Mouse (Mus musculus): ENCODE results near the gene Yod1. TPM values are rescaled to one million over a fixed set of nuclear protein-coding genes. Genes with fewer than 3 reads are reported as not detected.

Gene Yod1
- total and polyA plus RNA-seq, 2 experiments from 2014 or later = 9.8 to 21.0 TPM

- no peaks in the 10 kb centered on the region for H3K9me3 ChIP-seq (ENCODE audit: low read length)
- H3K27ac ChIP-seq (ENCODE audit: low read depth, low read length) = no peak overlapping the region
- no peaks in the 10 kb centered on the region for H3K4me1 ChIP-seq (ENCODE audit: insufficient read depth, low read length)
- no peak overlapping the region for H3K4me2 ChIP-seq (ENCODE audit: low read depth, low read length, poor library complexity, severe bottlenecking)
- DNase-seq (ENCODE audit: low spot score) (no peak), ATAC-seq (ENCODE audit: low FRiP score) (no peak)
- H3K4me3 ChIP-seq (ENCODE audit: low read depth, low read length) = no peak overlapping the region
- no peaks in the 10 kb centered on the region for H3K36me3 ChIP-seq (ENCODE audit: insufficient read depth, low read length)
- no peak overlapping the region for H3K9ac ChIP-seq (replicated peaks; ENCODE audit: low read length, poor library complexity, severe bottlenecking)
- TF ChIP-seq CTCF (IDR thresholded peaks at IDR 0.05) = no peak
- no peaks in the 10 kb centered on the region for H3K27me3 ChIP-seq (ENCODE audit: insufficient read depth, low read length)
- WGBS = 80% methylated on average over 8 of the region's 8 CpGs
Observed at GRCm38 (mm10) chr1:130734852-130735251, 17.7 kb downstream of the Yod1 start.

- ATAC-seq (ENCODE audit: low FRiP score) = no peak
- 36% methylated on average over 11 of the region's 11 CpGs for WGBS
- H3K27ac ChIP-seq (ENCODE audit: low read depth, low read length) = no peak overlapping the region
Observed at GRCm38 (mm10) chr1:130737411-130737881, 20.3 kb downstream of the Yod1 start.

DNA sequence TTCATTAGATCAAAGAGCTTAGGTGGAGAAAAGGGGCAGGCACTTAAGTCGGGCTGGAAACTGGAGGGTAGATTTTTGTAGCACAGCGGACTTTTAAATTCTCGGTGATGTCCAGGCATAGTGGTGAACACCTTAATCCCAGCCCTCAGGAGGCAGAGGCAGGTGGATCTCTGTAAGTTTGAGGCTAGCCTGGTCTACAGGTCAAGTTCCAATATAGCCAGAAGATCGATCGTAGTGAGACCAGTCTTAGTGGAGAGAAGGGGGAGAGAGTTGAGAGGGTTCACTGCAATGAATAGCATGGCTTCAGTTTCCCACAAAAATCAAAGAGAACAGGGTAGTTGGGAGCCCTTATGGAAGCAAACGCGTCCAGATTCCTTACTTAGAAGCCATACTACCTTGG, 20.8 kb downstream of the Yod1 start:
- WGBS = 88% methylated on average over 7 of the region's 7 CpGs

More at GRCm38 (mm10) chr1:130737411-130737881, 20.3 kb downstream of the Yod1 start:
- H3K36me3 ChIP-seq (ENCODE audit: insufficient read depth, low read length) = no peaks in the 10 kb centered on the region
- DNase-seq (ENCODE audit: low spot score) = no peak
- no peaks in the 10 kb centered on the region for H3K4me1 ChIP-seq (ENCODE audit: insufficient read depth, low read length)
- no peak overlapping the region for H3K9ac ChIP-seq (replicated peaks; ENCODE audit: low read length, poor library complexity, severe bottlenecking)
- H3K9me3 ChIP-seq (ENCODE audit: low read length) = no peaks in the 10 kb centered on the region
- no peaks in the 10 kb centered on the region for H3K27me3 ChIP-seq (ENCODE audit: insufficient read depth, low read length)
- H3K4me3 ChIP-seq (ENCODE audit: low read depth, low read length) = no peak overlapping the region
- no peak for TF ChIP-seq CTCF (IDR thresholded peaks at IDR 0.05)
- no peak overlapping the region for H3K4me2 ChIP-seq (ENCODE audit: low read depth, low read length, poor library complexity, severe bottlenecking)

DNA sequence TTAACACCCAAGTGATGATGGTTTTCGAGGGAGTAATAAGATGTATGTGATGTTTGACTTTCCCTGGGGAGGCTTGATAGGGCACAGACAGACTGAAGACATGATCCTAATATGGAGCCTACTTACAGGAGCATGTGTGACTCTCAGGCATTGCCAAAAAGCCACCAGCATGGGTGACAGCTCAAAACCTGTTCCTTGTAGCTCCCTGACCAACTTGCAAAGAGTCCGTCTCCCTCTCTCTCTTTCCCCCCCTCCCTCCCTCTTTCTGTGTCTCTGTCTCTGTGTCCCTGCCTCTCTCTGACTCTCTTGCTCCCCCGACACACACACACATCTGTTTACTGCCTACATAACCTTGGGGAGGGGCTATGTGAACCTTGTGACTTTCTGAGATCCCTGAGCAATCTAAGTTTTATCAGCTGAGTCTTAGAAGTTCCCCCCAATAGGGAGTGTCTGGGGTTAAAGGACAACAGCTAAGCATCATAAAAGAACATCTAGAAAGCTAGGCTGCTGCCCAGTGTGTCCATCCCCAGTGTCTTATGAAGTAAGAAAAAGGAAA, 21.5 kb downstream of the Yod1 start:
- H3K27me3 ChIP-seq (ENCODE audit: insufficient read depth, low read length) = no peaks in the 10 kb centered on the region
- no peak overlapping the region for H3K27ac ChIP-seq (ENCODE audit: low read depth, low read length)
- H3K4me3 ChIP-seq (ENCODE audit: low read depth, low read length) = no peak overlapping the region
- DNase-seq (ENCODE audit: low spot score) = no peak
- ATAC-seq (ENCODE audit: low FRiP score) = no peak
- TF ChIP-seq CTCF (IDR thresholded peaks at IDR 0.05) = no peak
- no peak overlapping the region for H3K9ac ChIP-seq (replicated peaks; ENCODE audit: low read length, poor library complexity, severe bottlenecking)
- no peak overlapping the region for H3K4me2 ChIP-seq (ENCODE audit: low read depth, low read length, poor library complexity, severe bottlenecking)
- H3K9me3 ChIP-seq (ENCODE audit: low read length) = no peaks in the 10 kb centered on the region
- H3K4me1 ChIP-seq (ENCODE audit: insufficient read depth, low read length) = no peaks in the 10 kb centered on the region
- no peaks in the 10 kb centered on the region for H3K36me3 ChIP-seq (ENCODE audit: insufficient read depth, low read length)
- 87% methylated on average over 3 of the region's 3 CpGs for WGBS

More for the DNA sequence above, 20.8 kb downstream of the Yod1 start:
- TF ChIP-seq CTCF (IDR thresholded peaks at IDR 0.05) = no peak
- H3K4me2 ChIP-seq (ENCODE audit: low read depth, low read length, poor library complexity, severe bottlenecking) = no peak overlapping the region
- no peaks in the 10 kb centered on the region for H3K27me3 ChIP-seq (ENCODE audit: insufficient read depth, low read length)
- no peak overlapping the region for H3K4me3 ChIP-seq (ENCODE audit: low read depth, low read length)
- ATAC-seq (ENCODE audit: low FRiP score) (no peak), DNase-seq (ENCODE audit: low spot score) (no peak)
- H3K36me3 ChIP-seq (ENCODE audit: insufficient read depth, low read length) = no peaks in the 10 kb centered on the region
- no peaks in the 10 kb centered on the region for H3K4me1 ChIP-seq (ENCODE audit: insufficient read depth, low read length)
- H3K9ac ChIP-seq (replicated peaks; ENCODE audit: low read length, poor library complexity, severe bottlenecking) = no peak overlapping the region
- H3K9me3 ChIP-seq (ENCODE audit: low read length) = no peaks in the 10 kb centered on the region
- no peak overlapping the region for H3K27ac ChIP-seq (ENCODE audit: low read depth, low read length)

DNA sequence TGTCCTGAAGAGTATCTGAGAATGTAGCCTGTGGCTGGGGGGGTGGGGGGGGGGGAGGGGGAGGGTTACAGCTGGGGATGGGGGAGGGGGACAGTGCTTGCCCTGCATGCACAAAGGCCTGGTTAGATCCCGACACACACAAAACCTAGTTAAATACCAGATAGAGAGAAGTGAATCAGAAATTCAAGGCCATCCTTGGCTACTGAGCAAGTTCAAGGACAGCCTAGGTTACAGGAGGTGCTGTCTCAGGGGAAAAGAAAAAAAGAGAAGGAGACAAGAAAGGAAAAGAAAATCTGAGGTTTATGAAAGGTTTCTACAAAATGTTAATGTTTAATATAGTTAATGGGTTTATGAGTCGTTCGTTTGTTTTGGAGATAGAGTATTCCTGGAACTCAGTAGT, 22.5 kb downstream of the Yod1 start:
- WGBS = 88% methylated on average over 3 of the region's 3 CpGs
- no peak for ATAC-seq (ENCODE audit: low FRiP score)

DNA sequence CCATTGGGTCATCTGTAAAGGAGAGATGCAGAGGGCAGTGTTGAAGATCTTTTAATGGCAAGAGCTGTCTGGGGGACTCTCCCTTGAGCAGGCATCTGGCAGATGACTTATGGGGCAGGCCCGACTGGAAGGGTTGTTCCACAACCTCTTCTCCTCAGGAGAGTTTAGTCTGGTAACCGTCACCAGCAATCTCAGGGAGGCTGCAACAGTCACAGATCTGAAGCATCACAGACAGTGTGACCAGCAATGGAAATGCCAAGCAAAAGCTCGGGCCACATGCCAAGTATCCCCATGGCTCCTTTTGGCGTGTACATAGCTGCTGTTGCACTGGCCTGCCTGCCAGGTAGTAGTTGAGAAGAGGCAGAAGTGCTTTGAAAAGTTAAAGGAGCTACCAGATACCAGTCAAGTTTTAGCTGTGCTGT, 23.1 kb downstream of the Yod1 start:
- whole genome bisulfite sequencing = 74% methylated on average over 4 of the region's 4 CpGs
- no peaks in the 10 kb centered on the region for H3K9me3 ChIP-seq (ENCODE audit: low read length)
- TF ChIP-seq CTCF (IDR thresholded peaks at IDR 0.05) = no peak
- no peak overlapping the region for H3K9ac ChIP-seq (replicated peaks; ENCODE audit: low read length, poor library complexity, severe bottlenecking)
- H3K36me3 ChIP-seq (ENCODE audit: insufficient read depth, low read length) = no peaks in the 10 kb centered on the region
- no peaks in the 10 kb centered on the region for H3K27me3 ChIP-seq (ENCODE audit: insufficient read depth, low read length)
- H3K4me1 ChIP-seq (ENCODE audit: insufficient read depth, low read length) = no peaks in the 10 kb centered on the region
- no peak overlapping the region for H3K4me2 ChIP-seq (ENCODE audit: low read depth, low read length, poor library complexity, severe bottlenecking)
- peak; percentile 51 for DNase-seq (ENCODE audit: low spot score)
- H3K4me3 ChIP-seq (ENCODE audit: low read depth, low read length) = no peak overlapping the region
- ATAC-seq (ENCODE audit: low FRiP score) = no peak
- H3K27ac ChIP-seq (ENCODE audit: low read depth, low read length) = no peak overlapping the region

More for the DNA sequence above, 22.5 kb downstream of the Yod1 start:
- H3K27ac ChIP-seq (ENCODE audit: low read depth, low read length) = no peak overlapping the region
- no peak for DNase-seq (ENCODE audit: low spot score)
- no peak overlapping the region for H3K9ac ChIP-seq (replicated peaks; ENCODE audit: low read length, poor library complexity, severe bottlenecking)
- no peaks in the 10 kb centered on the region for H3K9me3 ChIP-seq (ENCODE audit: low read length)
- no peaks in the 10 kb centered on the region for H3K4me1 ChIP-seq (ENCODE audit: insufficient read depth, low read length)
- no peaks in the 10 kb centered on the region for H3K36me3 ChIP-seq (ENCODE audit: insufficient read depth, low read length)
- no peak for TF ChIP-seq CTCF (IDR thresholded peaks at IDR 0.05)
- no peak overlapping the region for H3K4me3 ChIP-seq (ENCODE audit: low read depth, low read length)
- no peaks in the 10 kb centered on the region for H3K27me3 ChIP-seq (ENCODE audit: insufficient read depth, low read length)
- no peak overlapping the region for H3K4me2 ChIP-seq (ENCODE audit: low read depth, low read length, poor library complexity, severe bottlenecking)
